Mouse (Mus musculus): ENCODE data around the gene Lce1a2. TPM values are rescaled to one million over a fixed set of nuclear protein-coding genes. Genes with fewer than 3 reads are reported as not detected.

The Lce1a2 gene
- polyA plus RNA-seq (2014; fragmentation: Illumina TruSeq; extraction: RNeasy Lipid Tissue Mini Kit (QIAGEN cat#74804); ENCODE audit: low read depth, low replicate concordance), result not detected

DNA sequence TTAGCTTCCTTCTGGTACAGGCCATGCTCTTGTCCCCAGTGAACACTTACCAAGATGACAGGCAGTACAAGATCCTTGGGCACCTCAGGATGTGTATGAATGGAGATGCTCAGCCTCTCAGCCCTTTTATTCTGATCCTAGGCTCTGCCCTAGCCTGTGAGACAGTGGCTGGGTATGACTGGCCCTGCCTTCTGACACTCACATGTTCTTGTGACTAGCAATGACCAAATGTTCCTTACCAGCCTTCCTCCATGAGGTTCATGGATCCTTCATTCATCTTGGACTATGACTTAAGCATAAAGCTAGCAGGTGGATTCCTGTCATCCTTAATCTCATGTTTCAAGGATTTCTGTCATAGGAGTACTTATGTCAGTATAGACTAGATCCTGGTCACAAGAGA is at the start of gene Lce1a2:
Gene Lce1a2, minus strand, starts transcription at position 101 of the 400 bp plus-strand sequence.

DNA sequence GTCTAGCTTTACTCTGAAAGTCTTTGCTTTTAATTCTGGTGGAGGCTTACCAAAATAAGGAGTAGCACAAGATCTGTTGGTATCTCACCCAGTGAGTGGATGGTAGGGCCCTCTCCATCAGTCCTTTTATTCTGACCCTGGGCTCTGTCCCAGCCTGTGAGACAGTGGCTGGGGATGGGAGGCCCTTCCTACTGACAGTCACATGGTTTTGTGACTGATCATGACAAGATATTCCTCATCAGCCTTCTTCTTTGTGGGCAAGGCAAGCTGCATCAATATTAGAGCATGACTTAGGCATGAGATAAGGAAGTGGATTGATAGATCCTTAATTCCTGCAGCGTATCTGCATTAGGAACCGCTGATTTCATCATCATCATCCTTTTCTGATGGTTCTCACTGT is 38.9 kb upstream of the Lce1a2 start, which contains the start of gene Lce1e:
Gene Lce1e, minus strand, starts transcription at position 101 of the 400 bp plus-strand sequence.

DNA sequence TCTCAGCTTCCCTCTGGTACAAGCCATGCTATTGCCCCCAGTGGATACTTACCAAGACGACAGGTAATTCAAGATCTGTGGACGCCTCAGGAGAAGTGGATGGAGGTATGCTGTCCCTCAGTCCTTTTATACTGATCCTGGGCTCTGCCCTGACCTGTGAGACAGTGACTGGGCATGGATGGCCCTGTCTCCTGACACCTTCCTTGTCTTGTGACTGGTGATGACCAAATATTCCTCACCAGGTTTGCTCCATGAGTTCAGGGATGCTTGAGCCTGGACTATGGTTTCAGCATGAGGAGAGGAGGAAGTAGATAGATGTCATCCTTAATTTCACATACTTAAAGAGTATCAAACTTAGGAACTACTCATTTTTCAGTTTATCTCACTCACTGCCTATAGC is 17.0 kb upstream of the Lce1a2 start, which contains the start of gene Lce1d:
Gene Lce1d, minus strand, starts transcription at position 101 of the 400 bp plus-strand sequence.

DNA sequence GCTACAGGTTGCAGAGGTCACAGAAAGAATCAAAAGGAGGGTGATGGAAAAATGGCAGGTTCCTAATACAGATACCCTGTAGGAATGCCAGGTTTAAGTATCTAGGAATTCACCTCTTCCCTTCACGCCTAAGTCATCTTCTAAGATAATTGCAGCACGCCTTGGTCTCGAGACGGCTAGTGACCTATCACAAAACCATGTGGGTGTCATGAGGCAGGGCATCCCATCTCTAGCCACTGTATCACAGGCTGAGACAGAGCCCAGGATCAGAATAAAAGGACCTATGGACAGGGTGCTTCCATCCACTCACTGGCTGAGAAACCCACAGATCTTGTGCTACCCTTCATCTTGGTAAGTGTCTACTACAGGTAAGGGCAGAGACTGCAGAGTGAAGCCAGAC is 8.8 kb upstream of the Lce1a2 start, which contains the start of gene Lce1c:
Gene Lce1c, plus strand, starts transcription at position 301 of the 400 bp plus-strand sequence.

DNA sequence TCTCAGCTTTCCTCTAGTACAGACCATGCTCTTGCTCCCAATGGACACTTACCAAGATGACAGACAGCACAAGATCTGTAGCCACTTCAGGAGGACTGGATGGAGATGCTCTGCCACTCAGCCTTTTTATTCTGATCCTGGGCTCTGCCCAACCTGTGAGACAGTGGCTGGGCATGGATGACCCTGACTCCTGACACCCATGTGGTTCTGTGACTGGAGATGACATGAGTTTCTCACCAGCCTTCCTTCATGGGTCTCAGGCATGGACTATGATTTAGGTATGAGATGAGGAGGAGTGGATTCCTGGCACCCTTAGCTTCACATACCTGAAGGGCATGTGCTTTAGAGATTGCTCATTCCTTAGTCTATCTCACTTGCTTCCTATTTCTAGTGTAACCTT is 13.3 kb downstream of the Lce1a2 start, which contains the start of gene Lce1b:
Gene Lce1b, minus strand, starts transcription at position 101 of the 400 bp plus-strand sequence.

DNA sequence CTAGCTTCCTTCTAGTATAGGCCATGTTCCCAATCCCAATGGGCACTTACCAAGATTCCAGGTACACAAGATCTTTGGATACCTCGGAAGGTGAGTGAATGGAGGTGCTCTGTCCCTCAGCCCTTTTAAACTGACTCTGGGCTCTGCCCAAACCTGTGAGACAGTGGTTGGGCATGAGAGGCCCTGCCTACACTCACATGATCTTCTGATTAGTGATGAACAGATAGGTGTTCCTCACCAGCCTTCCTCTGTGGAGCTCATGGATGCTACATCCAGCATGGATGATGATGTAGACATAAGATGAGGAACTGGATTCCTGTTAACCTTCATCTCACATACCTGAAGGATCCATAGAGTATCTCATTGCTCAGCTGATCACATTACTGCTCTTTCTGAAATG is 21.9 kb downstream of the Lce1a2 start, which contains the start of gene Lce1a1:
Gene Lce1a1, minus strand, starts transcription at position 101 of the 400 bp plus-strand sequence.

DNA sequence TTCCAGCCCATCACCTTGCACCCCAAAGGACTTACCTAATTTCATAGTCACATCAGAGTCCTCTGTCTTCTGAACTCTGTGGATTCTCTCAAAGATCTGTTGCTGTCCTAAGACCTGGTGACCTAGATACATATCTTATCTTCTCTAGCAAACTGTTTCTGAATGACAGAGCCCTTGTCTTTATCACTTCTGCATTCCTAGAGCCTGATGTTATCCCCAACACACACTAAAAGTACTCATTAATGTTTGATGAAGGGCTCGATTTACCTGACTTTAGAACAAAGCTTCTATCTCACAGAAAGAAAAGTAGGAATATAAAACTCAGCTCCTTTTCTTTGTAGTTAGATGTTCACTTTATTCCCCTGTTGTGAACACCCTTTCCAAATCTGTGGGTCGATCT is 48.6 kb downstream of the Lce1a2 start, which contains the start of gene Lce6a:
Gene Lce6a, minus strand, starts transcription at position 101 of the 400 bp plus-strand sequence.

Other genes starting within 250 kb of the Lce1a2 start
- 5.2 TPM for gene Gm9774, start 240.9 kb downstream of the Lce1a2 start, polyA plus RNA-seq (2014; fragmentation: Illumina TruSeq; extraction: RNeasy Lipid Tissue Mini Kit (QIAGEN cat#74804); ENCODE audit: low read depth, low replicate concordance)
- gene Sprr2k, start 237.7 kb downstream of the Lce1a2 start, polyA plus RNA-seq (2014; fragmentation: Illumina TruSeq; extraction: RNeasy Lipid Tissue Mini Kit (QIAGEN cat#74804); ENCODE audit: low read depth, low replicate concordance), result not detected
- not detected for gene Sprr1b, start 231.5 kb downstream of the Lce1a2 start, polyA plus RNA-seq (2014; fragmentation: Illumina TruSeq; extraction: RNeasy Lipid Tissue Mini Kit (QIAGEN cat#74804); ENCODE audit: low read depth, low replicate concordance)
- gene Sprr3, start 211.6 kb downstream of the Lce1a2 start, polyA plus RNA-seq (2014; fragmentation: Illumina TruSeq; extraction: RNeasy Lipid Tissue Mini Kit (QIAGEN cat#74804); ENCODE audit: low read depth, low replicate concordance), result not detected
- gene Sprr1a, start 184.4 kb downstream of the Lce1a2 start, polyA plus RNA-seq (2014; fragmentation: Illumina TruSeq; extraction: RNeasy Lipid Tissue Mini Kit (QIAGEN cat#74804); ENCODE audit: low read depth, low replicate concordance), result 5.8 TPM
- not detected for gene Sprr4, start 169.8 kb downstream of the Lce1a2 start, polyA plus RNA-seq (2014; fragmentation: Illumina TruSeq; extraction: RNeasy Lipid Tissue Mini Kit (QIAGEN cat#74804); ENCODE audit: low read depth, low replicate concordance)
- not detected for gene 2310046K23Rik, start 135.8 kb downstream of the Lce1a2 start, polyA plus RNA-seq (2014; fragmentation: Illumina TruSeq; extraction: RNeasy Lipid Tissue Mini Kit (QIAGEN cat#74804); ENCODE audit: low read depth, low replicate concordance)
- not detected for gene Ivl, start 96.6 kb downstream of the Lce1a2 start, polyA plus RNA-seq (2014; fragmentation: Illumina TruSeq; extraction: RNeasy Lipid Tissue Mini Kit (QIAGEN cat#74804); ENCODE audit: low read depth, low replicate concordance)
- gene Smcp, start 81.3 kb downstream of the Lce1a2 start, polyA plus RNA-seq (2014; fragmentation: Illumina TruSeq; extraction: RNeasy Lipid Tissue Mini Kit (QIAGEN cat#74804); ENCODE audit: low read depth, low replicate concordance), result not detected
- not detected for gene 2210017I01Rik, start 62.8 kb downstream of the Lce1a2 start, polyA plus RNA-seq (2014; fragmentation: Illumina TruSeq; extraction: RNeasy Lipid Tissue Mini Kit (QIAGEN cat#74804); ENCODE audit: low read depth, low replicate concordance)
- gene Lce6a, start 48.7 kb downstream of the Lce1a2 start, polyA plus RNA-seq (2014; fragmentation: Illumina TruSeq; extraction: RNeasy Lipid Tissue Mini Kit (QIAGEN cat#74804); ENCODE audit: low read depth, low replicate concordance), result not detected
- not detected for gene Lce1a1, start 22.0 kb downstream of the Lce1a2 start, polyA plus RNA-seq (2014; fragmentation: Illumina TruSeq; extraction: RNeasy Lipid Tissue Mini Kit (QIAGEN cat#74804); ENCODE audit: low read depth, low replicate concordance)
- not detected for gene Lce1b, start 13.4 kb downstream of the Lce1a2 start, polyA plus RNA-seq (2014; fragmentation: Illumina TruSeq; extraction: RNeasy Lipid Tissue Mini Kit (QIAGEN cat#74804); ENCODE audit: low read depth, low replicate concordance)
- not detected for gene Lce1c, start 8.9 kb upstream of the Lce1a2 start, polyA plus RNA-seq (2014; fragmentation: Illumina TruSeq; extraction: RNeasy Lipid Tissue Mini Kit (QIAGEN cat#74804); ENCODE audit: low read depth, low replicate concordance)
- not detected for gene Lce1d, start 16.9 kb upstream of the Lce1a2 start, polyA plus RNA-seq (2014; fragmentation: Illumina TruSeq; extraction: RNeasy Lipid Tissue Mini Kit (QIAGEN cat#74804); ENCODE audit: low read depth, low replicate concordance)
- gene Lce1e, start 38.8 kb upstream of the Lce1a2 start, polyA plus RNA-seq (2014; fragmentation: Illumina TruSeq; extraction: RNeasy Lipid Tissue Mini Kit (QIAGEN cat#74804); ENCODE audit: low read depth, low replicate concordance), result not detected
- not detected for gene Lce1f, start 50.0 kb upstream of the Lce1a2 start, polyA plus RNA-seq (2014; fragmentation: Illumina TruSeq; extraction: RNeasy Lipid Tissue Mini Kit (QIAGEN cat#74804); ENCODE audit: low read depth, low replicate concordance)
- not detected for gene Gm38119, start 68.8 kb upstream of the Lce1a2 start, polyA plus RNA-seq (2014; fragmentation: Illumina TruSeq; extraction: RNeasy Lipid Tissue Mini Kit (QIAGEN cat#74804); ENCODE audit: low read depth, low replicate concordance)
- gene Lce1g, start 82.0 kb upstream of the Lce1a2 start, polyA plus RNA-seq (2014; fragmentation: Illumina TruSeq; extraction: RNeasy Lipid Tissue Mini Kit (QIAGEN cat#74804); ENCODE audit: low read depth, low replicate concordance), result not detected
- gene Lce1h, start 94.8 kb upstream of the Lce1a2 start, polyA plus RNA-seq (2014; fragmentation: Illumina TruSeq; extraction: RNeasy Lipid Tissue Mini Kit (QIAGEN cat#74804); ENCODE audit: low read depth, low replicate concordance), result not detected
- not detected for gene Lce1i, start 108.6 kb upstream of the Lce1a2 start, polyA plus RNA-seq (2014; fragmentation: Illumina TruSeq; extraction: RNeasy Lipid Tissue Mini Kit (QIAGEN cat#74804); ENCODE audit: low read depth, low replicate concordance)
- gene Lce1j, start 120.2 kb upstream of the Lce1a2 start, polyA plus RNA-seq (2014; fragmentation: Illumina TruSeq; extraction: RNeasy Lipid Tissue Mini Kit (QIAGEN cat#74804); ENCODE audit: low read depth, low replicate concordance), result not detected
- not detected for gene Lce1k, start 137.6 kb upstream of the Lce1a2 start, polyA plus RNA-seq (2014; fragmentation: Illumina TruSeq; extraction: RNeasy Lipid Tissue Mini Kit (QIAGEN cat#74804); ENCODE audit: low read depth, low replicate concordance)
- gene Kprp, start 156.9 kb upstream of the Lce1a2 start, polyA plus RNA-seq (2014; fragmentation: Illumina TruSeq; extraction: RNeasy Lipid Tissue Mini Kit (QIAGEN cat#74804); ENCODE audit: low read depth, low replicate concordance), result not detected
- not detected for gene Lce1l, start 181.0 kb upstream of the Lce1a2 start, polyA plus RNA-seq (2014; fragmentation: Illumina TruSeq; extraction: RNeasy Lipid Tissue Mini Kit (QIAGEN cat#74804); ENCODE audit: low read depth, low replicate concordance)
- not detected for gene 2310050C09Rik, start 199.9 kb upstream of the Lce1a2 start, polyA plus RNA-seq (2014; fragmentation: Illumina TruSeq; extraction: RNeasy Lipid Tissue Mini Kit (QIAGEN cat#74804); ENCODE audit: low read depth, low replicate concordance)